Mouse (Mus musculus): ENCODE data around the gene Btbd35f28. TPM values are rescaled to one million over a fixed set of nuclear protein-coding genes. Genes with fewer than 3 reads are reported as not detected.
"Not testable (repeated sequence)": the region's sequence is repeated elsewhere in the genome, so short reads cannot be mapped to it uniquely, and the experiment has no call there.

Btbd35f28 gene
- not detected for total RNA-seq (2021)
- long read RNA-seq, experiment 1: 0 reads
- long read RNA-seq, experiment 2: 0 reads

DNA sequence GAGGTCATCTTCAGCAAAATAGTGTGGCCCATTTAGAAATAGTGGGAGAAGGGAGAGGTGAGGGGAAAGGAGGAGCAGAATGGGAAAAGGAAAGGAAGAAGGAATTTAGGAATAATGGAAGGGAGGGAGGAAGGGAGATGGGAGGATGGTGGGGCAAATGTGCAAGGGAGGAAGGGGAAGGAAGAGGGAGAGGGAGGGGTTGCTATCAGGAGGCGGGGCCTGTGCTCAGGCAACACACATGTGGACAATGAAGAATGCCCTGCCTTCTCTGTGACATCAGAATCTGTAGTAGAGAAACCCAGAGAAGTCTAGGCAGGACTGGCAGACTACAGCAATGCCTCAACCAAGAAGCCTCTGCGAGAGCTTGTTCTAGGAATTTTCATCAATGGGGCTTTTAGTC lies at the start of gene Btbd35f28:
Btbd35f28 (plus strand) TSS at position 301 of the 400 bp plus-strand sequence.
- DNase-seq; intact Hi-C loops (cut with DNase I): not testable (repeated sequence)

Other genes with a start within 250 kb of the Btbd35f28 start
- gene Btbd35f16, start 239.6 kb upstream of the Btbd35f28 start, total RNA-seq (2021): not detected
- not detected for gene Btbd35f3, start 158.9 kb upstream of the Btbd35f28 start, total RNA-seq (2021)
- gene Btbd35f20, start 94.7 kb downstream of the Btbd35f28 start, total RNA-seq (2021): not detected
- gene Btbd35f17, start 174.1 kb downstream of the Btbd35f28 start, total RNA-seq (2021): not detected